Mouse (Mus musculus) hindbrain, embryonic 16.5 days (tissue): ENCODE data around the gene 4930524B15Rik. TPM values are rescaled to one million over a fixed set of nuclear protein-coding genes. Genes with fewer than 3 reads are reported as not detected.
A peak's percentile ranks its signal among the peaks of the same experiment; 100 is the strongest.
"Not testable (repeated sequence)": the region's sequence is repeated elsewhere in the genome, so short reads cannot be mapped to it uniquely, and the experiment has no call there.

Experiments used
- ATAC-seq: fragments of 200-750 bp; cut with Nextera tagmentation; 2 replicates; pipeline ENCODE4 v1.8.0; 2017; ENCODE audit warnings: moderate TSS enrichment, moderate library complexity
- H3K27ac ChIP-seq: fragments of 300-500 bp; sonication (generic); 2 replicates; pipeline ENCODE4 v1.5.1; 2014; ENCODE audit warnings: low read depth, mild to moderate bottlenecking, control low read depth, low read length, moderate library complexity
- H3K27me3 ChIP-seq: fragments of 300-500 bp; sonication (generic); replicated peaks from 2 replicates; pipeline ENCODE4 v1.6.1; 2014; ENCODE audit warnings: low read length; ENCODE audit not compliant: control insufficient read depth, insufficient read depth
- H3K36me3 ChIP-seq: fragments of 300-500 bp; sonication (generic); 2 replicates; pipeline ENCODE4 v1.6.1; 2014; ENCODE audit warnings: mild to moderate bottlenecking, low read length, moderate library complexity, mixed read lengths; ENCODE audit not compliant: control insufficient read depth, insufficient read depth
- H3K4me1 ChIP-seq: fragments of 300-500 bp; sonication (generic); 2 replicates; pipeline ENCODE4 v1.6.1; 2014; ENCODE audit warnings: low read depth, low read length; ENCODE audit not compliant: control insufficient read depth, insufficient read depth
- H3K4me2 ChIP-seq: fragments of 300-500 bp; sonication (generic); 2 replicates; pipeline ENCODE4 v1.6.1; 2014; ENCODE audit warnings: mild to moderate bottlenecking, low read length, control low read depth, moderate library complexity
- H3K4me3 ChIP-seq: fragments of 300-500 bp; sonication (generic); 2 replicates; pipeline ENCODE4 v1.5.1; 2014; ENCODE audit warnings: mild to moderate bottlenecking, low read length, control low read depth, moderate library complexity
- H3K9ac ChIP-seq: fragments of 300-500 bp; sonication (generic); 2 replicates; pipeline ENCODE4 v1.6.1; 2014; ENCODE audit warnings: low read depth, mild to moderate bottlenecking, control low read depth, low read length, moderate library complexity
- H3K9me3 ChIP-seq: fragments of 300-500 bp; sonication (generic); 2 replicates; pipeline ENCODE4 v1.6.1; 2014; ENCODE audit warnings: mild to moderate bottlenecking, low read length, moderate library complexity; ENCODE audit not compliant: control insufficient read depth
- WGBS: fragments of 180-500 bp; shearing (Covaris S2); extraction: QIAGEN DNeasy Blood & Tissue Kit; methylation state at CpG from one replicate; pipeline ENCODE4 v1.1.7; 2014; 5-methylcytosine and 5-hydroxymethylcytosine counted together
- polyA plus RNA-seq: library from polyadenylated mRNA; unstranded; fragments of >200 nt; fragmentation: Nextera tagmentation; extraction: Ambion mirVana; gene quantifications from 2 replicates; pipeline ENCODE4 v1.2.1, GENCODE M21; 2015

Gene 4930524B15Rik
- polyA plus RNA-seq, 1 experiment from 2014 or later, result 0.49 TPM

GRCm38 (mm10) chr11:31981830-31982229 is 16.4 kb downstream of the 4930524B15Rik start:
- Histone ChIP-seq H3K4me3 (no peak overlapping the region), H3K9me3 (peaks cover 4% of the 10 kb centered on the region; the same call in 1 of the 2 replicates), H3K9ac (no peak overlapping the region), H3K27ac (no peak overlapping the region), H3K4me1 (no peaks in the 10 kb centered on the region), H3K36me3 (no peaks in the 10 kb centered on the region), H3K27me3 (no peaks in the 10 kb centered on the region), H3K4me2 (no peak overlapping the region)
- 92% methylated on average over 7 of the region's 7 CpGs for WGBS
- ATAC-seq, result no peak

- not testable (repeated sequence) for ATAC-seq, H3K4me3 ChIP-seq, H3K9ac ChIP-seq, H3K9me3 ChIP-seq, H3K36me3 ChIP-seq, H3K27me3 ChIP-seq, H3K27ac ChIP-seq, H3K4me2 ChIP-seq, H3K4me1 ChIP-seq
- WGBS, result 84% methylated on average over 13 of the region's 13 CpGs
Measured at GRCm38 (mm10) chr11:31982247-31982943, 17.0 kb downstream of the 4930524B15Rik start.

- Histone ChIP-seq H3K27ac (no peak overlapping the region), H3K4me3 (no peak overlapping the region), H3K9ac (no peak overlapping the region), H3K4me1 (no peaks in the 10 kb centered on the region), H3K36me3 (no peaks in the 10 kb centered on the region), H3K27me3 (no peaks in the 10 kb centered on the region), H3K9me3 (peaks cover 4% of the 10 kb centered on the region; the same call in 1 of the 2 replicates), H3K4me2 (no peak overlapping the region)
- ATAC-seq, result no peak
Measured at GRCm38 (mm10) chr11:31983249-31983648, 17.9 kb downstream of the 4930524B15Rik start.

- no peak overlapping the region for H3K27ac ChIP-seq
- 83% methylated on average over 2 of the region's 2 CpGs for WGBS
Measured at GRCm38 (mm10) chr11:31984786-31985185, 19.4 kb downstream of the 4930524B15Rik start.

GRCm38 (mm10) chr11:31992535-31992934 is 27.1 kb downstream of the 4930524B15Rik start:
- Histone ChIP-seq H3K4me3 (no peak overlapping the region), H3K9ac (no peak overlapping the region), H3K36me3 (no peaks in the 10 kb centered on the region), H3K27ac (no peak overlapping the region), H3K9me3 (no peaks in the 10 kb centered on the region; the same call in 1 of the 2 replicates), H3K27me3 (no peaks in the 10 kb centered on the region), H3K4me1 (no peaks in the 10 kb centered on the region), H3K4me2 (no peak overlapping the region)
- no peak for ATAC-seq
- 95% methylated on average over 3 of the region's 3 CpGs for WGBS

More at GRCm38 (mm10) chr11:31984786-31985185, 19.4 kb downstream of the 4930524B15Rik start:
- Histone ChIP-seq H3K9me3 (peaks cover 3% of the 10 kb centered on the region; the same call in 1 of the 2 replicates), H3K9ac (no peak overlapping the region), H3K4me2 (no peak overlapping the region), H3K4me1 (no peaks in the 10 kb centered on the region), H3K4me3 (no peak overlapping the region), H3K36me3 (no peaks in the 10 kb centered on the region), H3K27me3 (no peaks in the 10 kb centered on the region)
- no peak for ATAC-seq

- H3K27me3 ChIP-seq, result no peaks in the 10 kb centered on the region
- H3K9me3 ChIP-seq, result no peaks in the 10 kb centered on the region
- 0 out of 2 replicates have a peak, but pooled peaks have one; percentile 15 for ATAC-seq
- 39% methylated on average over 2 of the region's 2 CpGs for WGBS
- peak overlapping the region; percentile 55 for H3K4me2 ChIP-seq
- H3K9ac ChIP-seq, result peak overlapping the region; percentile 41; the same call in 1 of the 2 replicates
- peaks cover 14% of the 10 kb centered on the region for H3K36me3 ChIP-seq
- peaks cover 21% of the 10 kb centered on the region for H3K4me1 ChIP-seq
- peak overlapping the region; percentile 72 for H3K27ac ChIP-seq
- H3K4me3 ChIP-seq, result peak overlapping the region; percentile 57
Measured at GRCm38 (mm10) chr11:31999716-32000115, 34.3 kb downstream of the 4930524B15Rik start.

- Histone ChIP-seq H3K4me3 (peak within 1 kb of the TSS; percentile 58), H3K27me3 (no peaks in the 10 kb centered on the region), H3K27ac (peak within 1 kb of the TSS; percentile 92), H3K9me3 (no peaks in the 10 kb centered on the region), H3K9ac (peak within 1 kb of the TSS; percentile 81), H3K4me2 (peak within 1 kb of the TSS; percentile 90), H3K36me3 (peaks cover 14% of the 10 kb centered on the region), H3K4me1 (peaks cover 21% of the 10 kb centered on the region)
- WGBS, result under 1% methylated on average over 16 of the region's 16 CpGs
- peak; percentile 89 for ATAC-seq
Measured at GRCm38 (mm10) chr11:32000281-32000680, 34.9 kb downstream of the 4930524B15Rik start, which contains the start of gene Nsg2. Nsg2 (plus strand) TSS chr11:32000463.

- Histone ChIP-seq H3K4me3 (peak overlapping the region; percentile 58), H3K4me1 (peaks cover 21% of the 10 kb centered on the region), H3K27me3 (no peaks in the 10 kb centered on the region), H3K9me3 (peaks cover under 1% of the 10 kb centered on the region; the same call in 1 of the 2 replicates), H3K27ac (peak overlapping the region; percentile 92), H3K4me2 (peak overlapping the region; percentile 90), H3K9ac (peak overlapping the region; percentile 81), H3K36me3 (peaks cover 22% of the 10 kb centered on the region)
- WGBS, result under 1% methylated on average over 11 of the region's 11 CpGs
- ATAC-seq, result peak; percentile 9; the same call in 1 of the 2 replicates
Measured at GRCm38 (mm10) chr11:32001181-32001910, 36.0 kb downstream of the 4930524B15Rik start.

- ATAC-seq, result peak; percentile 66
- peak overlapping the region; percentile 90 for H3K4me2 ChIP-seq
- no peaks in the 10 kb centered on the region for H3K27me3 ChIP-seq
- 2% methylated on average over 5 of the region's 5 CpGs for WGBS
- peak overlapping the region; percentile 92 for H3K27ac ChIP-seq
- H3K36me3 ChIP-seq, result peaks cover 35% of the 10 kb centered on the region
- peaks cover 11% of the 10 kb centered on the region for H3K9me3 ChIP-seq
- peaks cover 21% of the 10 kb centered on the region for H3K4me1 ChIP-seq
- H3K9ac ChIP-seq, result peak overlapping the region; percentile 81
- H3K4me3 ChIP-seq, result peak overlapping the region; percentile 58
Measured at GRCm38 (mm10) chr11:32002670-32003072, 37.3 kb downstream of the 4930524B15Rik start.
